Mouse (Mus musculus) embryonic facial prominence, embryonic 14.5 days (tissue): ENCODE data around the gene Pds5a. TPM values are rescaled to one million over a fixed set of nuclear protein-coding genes. Genes with fewer than 3 reads are reported as not detected.
"Not testable (repeated sequence)": the region's sequence is repeated elsewhere in the genome, so short reads cannot be mapped to it uniquely, and the experiment has no call there.

Source experiments
- ATAC-seq: fragments of 200-750 bp; cut with Nextera tagmentation; 2 replicates; pipeline ENCODE4 v1.8.0; 2017; ENCODE audit warnings: low read depth, moderate number of reproducible peaks, moderate TSS enrichment
- DNase-seq: peaks from one replicate; pipeline ENCODE4 v3.0.0-alpha.2; 2015; ENCODE audit warnings: low spot score
- H3K27ac ChIP-seq: fragments of 300-500 bp; sonication (generic); replicated peaks from 2 replicates; pipeline ENCODE4 v1.5.1; 2014; ENCODE audit warnings: low read depth, mild to moderate bottlenecking, low read length, moderate library complexity
- H3K27me3 ChIP-seq: fragments of 300-500 bp; sonication (generic); replicated peaks from 2 replicates; pipeline ENCODE4 v1.6.1; 2014; ENCODE audit warnings: low read length; ENCODE audit not compliant: control insufficient read depth, insufficient read depth
- H3K36me3 ChIP-seq: fragments of 300-500 bp; sonication (generic); 2 replicates; pipeline ENCODE4 v1.6.1; 2014; ENCODE audit warnings: low read length, mixed read lengths; ENCODE audit not compliant: control insufficient read depth, insufficient read depth
- H3K4me1 ChIP-seq: fragments of 300-500 bp; sonication (generic); 2 replicates; pipeline ENCODE4 v1.6.1; 2014; ENCODE audit warnings: antibody characterized with exemption, low read length; ENCODE audit not compliant: control insufficient read depth, insufficient read depth
- H3K4me2 ChIP-seq: fragments of 300-500 bp; sonication (generic); 2 replicates; pipeline ENCODE4 v1.6.1; 2014; ENCODE audit warnings: low read depth, mild to moderate bottlenecking, low read length, moderate library complexity, mixed read lengths
- H3K4me3 ChIP-seq: fragments of 300-500 bp; sonication (generic); 2 replicates; pipeline ENCODE4 v1.5.1; 2014; ENCODE audit warnings: low read depth, mild to moderate bottlenecking, low read length
- H3K9ac ChIP-seq: fragments of 300-500 bp; sonication (generic); 2 replicates; pipeline ENCODE4 v1.6.1; 2014; ENCODE audit warnings: low read depth, mild to moderate bottlenecking, low read length, moderate library complexity, mixed read lengths
- H3K9me3 ChIP-seq: fragments of 300-500 bp; sonication (generic); 2 replicates; pipeline ENCODE4 v1.6.1; 2016; ENCODE audit warnings: low read length; ENCODE audit not compliant: control insufficient read depth
- WGBS: fragments of 180-500 bp; shearing (Covaris S2); extraction: QIAGEN DNeasy Blood & Tissue Kit; methylation state at CpG from one replicate; pipeline ENCODE4 v1.1.7; 2014; 5-methylcytosine and 5-hydroxymethylcytosine counted together
- polyA plus RNA-seq: library from polyadenylated mRNA; unstranded; fragments of >200 nt; fragmentation: Nextera tagmentation; extraction: Ambion mirVana; gene quantifications from 2 replicates; pipeline ENCODE4 v1.2.1, GENCODE M21; 2014

The Pds5a gene
- polyA plus RNA-seq = 69.3 and 75.4 TPM in 2 replicates

DNA sequence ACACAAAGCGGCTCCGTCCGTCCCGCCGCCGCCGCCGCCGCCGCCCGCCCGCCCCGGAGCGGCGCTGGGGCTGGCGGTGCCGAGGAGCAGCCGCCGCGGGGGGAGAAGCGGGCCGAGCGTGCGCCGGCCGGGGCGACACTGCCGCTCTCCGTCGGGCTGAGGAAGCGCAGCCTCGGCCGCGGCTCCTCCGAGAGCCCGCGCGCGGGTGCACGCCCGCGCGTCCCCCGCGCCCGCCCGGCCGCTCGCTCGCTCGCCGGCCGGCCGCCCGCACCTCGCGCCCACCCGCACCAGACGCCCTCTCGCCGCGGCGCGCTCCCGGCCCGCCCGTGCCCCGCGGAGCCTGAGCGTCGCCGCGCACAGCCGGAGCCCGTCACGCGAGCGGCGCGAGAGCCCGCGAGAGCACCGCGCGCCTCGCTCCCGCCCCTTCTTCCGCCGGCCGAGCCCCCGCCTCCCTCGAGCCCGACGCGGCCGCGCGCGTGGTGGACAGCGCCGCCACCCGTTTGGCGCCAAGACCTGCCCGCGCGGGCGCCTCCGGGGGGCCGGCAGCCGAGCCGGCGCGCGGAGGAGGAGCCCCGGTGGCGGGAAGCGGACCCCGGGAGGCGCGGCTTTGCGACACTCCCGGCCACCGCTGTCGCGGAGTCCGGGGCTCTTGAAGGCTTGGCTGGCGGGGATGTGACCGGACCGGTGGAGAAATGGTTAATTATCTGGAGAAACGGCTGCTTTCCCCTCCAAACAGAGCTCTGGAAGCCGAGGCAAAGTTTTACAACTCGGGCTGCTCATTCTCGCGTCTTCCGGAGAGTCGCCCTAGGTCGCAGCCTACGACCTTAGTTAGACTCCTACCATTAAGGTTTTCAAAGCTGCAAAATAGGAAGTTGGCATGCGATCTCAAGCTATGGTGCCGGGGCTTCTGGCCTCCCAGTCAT lies at the start of gene Pds5a:
TSS of gene Pds5a (minus strand) at position 438 of the 923 bp plus-strand sequence.
- peaks cover 21% of the 10 kb centered on the region for H3K36me3 ChIP-seq
- H3K27ac ChIP-seq = peak within 1 kb of the TSS; percentile 97
- no peaks in the 10 kb centered on the region for H3K27me3 ChIP-seq
- 1% methylated on average over 15 of the region's 140 CpGs for WGBS
- peak within 1 kb of the TSS; percentile 96 for H3K4me3 ChIP-seq
- peaks cover 8% of the 10 kb centered on the region; the same call in 1 of the 2 replicates for H3K4me1 ChIP-seq
- peak; percentile 93 for ATAC-seq
- H3K9me3 ChIP-seq = no peaks in the 10 kb centered on the region
- peak; percentile 95 for DNase-seq
- peak within 1 kb of the TSS; percentile 72 for H3K4me2 ChIP-seq
- H3K9ac ChIP-seq = peak within 1 kb of the TSS; percentile 99

- DNase-seq = no peak
- Histone ChIP-seq H3K9ac (no peak overlapping the region), H3K27me3 (no peaks in the 10 kb centered on the region), H3K4me3 (no peak overlapping the region), H3K9me3 (no peaks in the 10 kb centered on the region), H3K4me1 (no peaks in the 10 kb centered on the region), H3K4me2 (no peak overlapping the region), H3K27ac (no peak overlapping the region), H3K36me3 (no peaks in the 10 kb centered on the region)
- 79% methylated on average over 5 of the region's 5 CpGs for WGBS
- no peak for ATAC-seq
Measured at GRCm38 (mm10) chr5:65746908-65747307, 48.8 kb upstream of the Pds5a start.

DNA sequence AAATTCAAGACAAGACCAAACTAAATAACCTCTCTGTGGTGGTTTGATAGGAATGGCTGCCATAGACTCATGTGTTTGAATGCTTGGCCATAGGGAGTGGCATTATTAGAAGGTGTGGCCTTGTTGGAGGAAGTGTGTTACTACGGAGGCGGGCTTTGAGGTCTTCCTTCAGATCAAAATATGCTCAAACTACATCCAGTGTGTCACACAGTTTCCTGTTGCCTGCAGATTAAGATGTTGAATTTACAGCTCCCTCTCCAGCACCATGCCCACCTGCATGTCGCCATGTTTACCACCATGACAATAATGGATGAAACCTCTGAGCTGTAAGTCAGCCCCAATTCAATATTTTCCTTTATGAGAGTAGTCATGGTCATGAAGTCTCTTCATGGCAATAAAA lies 41.3 kb upstream of the Pds5a start:
- 90% methylated on average over 3 of the region's 3 CpGs for WGBS
- no peak overlapping the region for H3K27ac ChIP-seq
- no peak for DNase-seq
- H3K9me3 ChIP-seq = no peaks in the 10 kb centered on the region
- H3K4me2 ChIP-seq = no peak overlapping the region
- no peak overlapping the region for H3K9ac ChIP-seq
- no peaks in the 10 kb centered on the region for H3K27me3 ChIP-seq
- ATAC-seq = no peak
- H3K36me3 ChIP-seq = no peaks in the 10 kb centered on the region
- no peak overlapping the region for H3K4me3 ChIP-seq
- no peaks in the 10 kb centered on the region for H3K4me1 ChIP-seq

DNA sequence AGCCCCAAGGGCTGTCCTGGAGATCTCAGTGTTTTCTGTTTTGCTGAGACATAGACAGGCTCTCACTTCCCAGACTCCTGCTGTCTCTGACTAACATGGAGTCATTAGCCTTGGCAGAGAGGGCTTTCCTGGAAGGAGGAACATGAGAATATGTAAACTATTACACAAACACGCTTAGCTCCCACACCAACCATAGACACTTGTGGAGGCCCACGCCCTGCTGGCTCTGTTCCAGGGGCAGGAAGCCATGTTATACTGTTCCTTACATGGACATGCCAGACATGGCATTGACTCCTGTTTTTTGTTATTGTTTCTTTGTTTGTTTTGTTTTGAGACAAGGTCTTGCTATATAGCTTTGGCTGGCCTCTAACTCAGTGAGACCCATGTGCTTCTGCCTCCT lies 37.5 kb upstream of the Pds5a start:
- ATAC-seq (no peak), DNase-seq (no peak)
- H3K9me3 ChIP-seq = no peaks in the 10 kb centered on the region
- H3K4me1 ChIP-seq = no peaks in the 10 kb centered on the region
- no peaks in the 10 kb centered on the region for H3K36me3 ChIP-seq
- no peak overlapping the region for H3K27ac ChIP-seq
- no peaks in the 10 kb centered on the region for H3K27me3 ChIP-seq
- no peak overlapping the region for H3K4me2 ChIP-seq
- H3K9ac ChIP-seq = no peak overlapping the region
- no peak overlapping the region for H3K4me3 ChIP-seq
- 82% methylated on average over 2 of the region's 2 CpGs for WGBS

GRCm38 (mm10) chr5:65731173-65732007 lies 33.3 kb upstream of the Pds5a start:
- H3K27ac ChIP-seq = no peak overlapping the region

DNA sequence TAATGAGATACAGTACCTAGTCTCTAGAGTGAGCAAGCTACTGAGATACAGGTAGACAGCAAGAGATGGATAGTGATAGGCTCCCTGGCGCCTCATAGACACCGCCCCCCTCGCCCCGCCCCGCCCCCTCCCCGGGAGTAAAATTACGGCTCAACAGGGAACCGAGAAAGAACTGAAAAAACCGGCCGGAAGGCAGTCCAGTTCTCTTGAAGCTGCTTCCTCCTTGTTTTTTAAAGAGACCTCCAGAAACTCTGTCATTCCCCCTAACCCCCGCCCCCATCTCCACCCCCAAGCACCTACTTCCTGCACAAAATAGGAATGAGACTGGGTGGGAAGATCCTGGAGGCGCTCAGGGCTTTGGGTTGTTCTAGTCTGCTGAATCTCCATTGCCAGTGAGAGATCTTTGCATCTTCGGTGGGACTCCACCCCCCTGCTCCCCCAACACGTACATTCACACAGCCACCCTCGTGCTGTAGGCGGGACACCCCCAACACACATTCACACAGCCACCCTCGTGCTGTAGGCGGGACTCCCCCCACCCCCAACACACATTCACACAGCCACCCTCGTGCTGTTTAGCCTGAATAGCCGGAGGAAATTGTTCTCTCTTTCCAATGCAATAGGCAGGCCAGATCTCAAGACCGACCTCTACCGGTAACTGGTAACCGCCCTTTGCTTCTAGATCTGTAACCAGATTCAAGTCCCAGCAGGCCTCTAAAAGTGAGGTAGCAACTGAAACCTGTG lies 26.4 kb upstream of the Pds5a start:
- H3K9me3 ChIP-seq = no peaks in the 10 kb centered on the region
- DNase-seq (peak; percentile 91), ATAC-seq (peak; percentile 90)
- H3K9ac ChIP-seq = peak overlapping the region; percentile 54
- peak overlapping the region; percentile 63 for H3K4me2 ChIP-seq
- H3K27me3 ChIP-seq = no peaks in the 10 kb centered on the region
- no peaks in the 10 kb centered on the region for H3K36me3 ChIP-seq
- H3K27ac ChIP-seq = peak overlapping the region; percentile 88
- peak overlapping the region; percentile 40 for H3K4me3 ChIP-seq
- 0 out of 2 replicates have a peak, but pooled peaks cover 4% of the 10 kb centered on the region for H3K4me1 ChIP-seq
- WGBS = under 1% methylated on average over 18 of the region's 23 CpGs

More at GRCm38 (mm10) chr5:65731173-65732007, 33.3 kb upstream of the Pds5a start:
- Histone ChIP-seq H3K4me3 (no peak overlapping the region), H3K4me2 (no peak overlapping the region), H3K36me3 (no peaks in the 10 kb centered on the region), H3K9ac (no peak overlapping the region), H3K4me1 (no peaks in the 10 kb centered on the region), H3K27me3 (no peaks in the 10 kb centered on the region), H3K9me3 (no peaks in the 10 kb centered on the region)
- ATAC-seq (no peak), DNase-seq (peak; percentile 40)
- WGBS = 63% methylated on average over 9 of the region's 9 CpGs

- no peak overlapping the region for H3K4me3 ChIP-seq
- H3K4me2 ChIP-seq = no peak overlapping the region
- DNase-seq = peak; percentile 25
- H3K27ac ChIP-seq = no peak overlapping the region
- no peaks in the 10 kb centered on the region for H3K27me3 ChIP-seq
- no peaks in the 10 kb centered on the region for H3K4me1 ChIP-seq
- no peaks in the 10 kb centered on the region for H3K9me3 ChIP-seq
- no peak overlapping the region for H3K9ac ChIP-seq
- WGBS = 25% methylated on average over 3 of the region's 3 CpGs
- no peaks in the 10 kb centered on the region for H3K36me3 ChIP-seq
- ATAC-seq = no peak
Measured at GRCm38 (mm10) chr5:65718368-65718767, 20.3 kb upstream of the Pds5a start.

DNA sequence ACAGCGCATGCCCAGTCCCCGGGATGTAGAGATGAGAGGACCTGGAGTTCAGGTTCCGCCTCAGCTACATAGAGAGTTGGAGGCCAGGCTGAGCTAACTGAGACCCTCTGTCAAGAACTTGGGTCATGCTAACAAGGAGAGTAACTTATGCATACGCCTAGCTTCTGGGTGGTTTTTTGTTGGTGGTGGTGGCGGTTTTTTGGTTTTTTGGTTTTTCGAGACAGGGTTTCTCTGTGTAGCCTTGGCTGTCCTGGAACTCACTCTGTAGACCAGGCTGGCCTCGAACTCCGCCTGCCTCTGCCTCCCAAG lies 19.8 kb upstream of the Pds5a start:
- not testable (repeated sequence) for H3K27ac ChIP-seq, H3K27me3 ChIP-seq, H3K9me3 ChIP-seq, H3K36me3 ChIP-seq, H3K4me3 ChIP-seq, H3K9ac ChIP-seq, H3K4me2 ChIP-seq, H3K4me1 ChIP-seq, DNase-seq, ATAC-seq
- 93% methylated on average over 8 of the region's 8 CpGs for WGBS
